In the genomic region with DNA sequence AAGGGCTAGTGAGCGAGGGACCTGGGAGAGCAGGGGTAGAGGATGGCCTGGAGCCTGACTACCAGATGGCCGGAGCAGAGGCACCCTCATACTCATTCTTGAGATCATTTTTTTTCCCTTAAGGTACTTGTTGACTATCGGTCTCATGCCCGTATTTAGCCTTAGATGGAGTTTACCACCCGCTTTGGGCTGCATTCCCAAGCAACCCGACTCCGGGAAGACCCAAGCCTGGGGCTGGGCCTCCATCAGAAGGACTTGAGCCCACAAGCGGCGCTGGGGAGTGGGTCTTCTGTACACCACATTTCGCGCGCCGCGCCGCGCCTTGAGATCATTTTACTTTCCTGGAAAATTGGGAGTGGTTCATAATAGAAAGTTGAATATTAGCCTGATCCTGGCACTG, we compare ENCODE assay signal across 8 mouse cellular contexts.
A peak's percentile ranks its signal among the peaks of the same experiment; 100 is the strongest.
DNase-seq lines count a peak whose midpoint lies in the region; ATAC-seq and TF ChIP-seq lines count a peak whose summit lies in the region.

No protein-coding gene starts in this region.

- H3K9ac ChIP-seq in forebrain, embryonic 11.5 days (ENCODE audit: low read length), result no peak overlapping the region
- no peak overlapping the region for H3K9ac ChIP-seq in heart, embryonic 15.5 days
- H3K9ac ChIP-seq in liver, embryonic 12.5 days, result no peak overlapping the region

- H3K27me3 ChIP-seq in forebrain, embryonic 11.5 days (ENCODE audit: control insufficient read depth, insufficient read depth, low read length), result no peaks in the 10 kb centered on the region
- H3K27me3 ChIP-seq in heart, embryonic 15.5 days, result no peaks in the 10 kb centered on the region
- H3K27me3 ChIP-seq in liver, embryonic 12.5 days (replicated peaks), result no peaks in the 10 kb centered on the region

- no peaks in the 10 kb centered on the region for H3K36me3 ChIP-seq in forebrain, embryonic 11.5 days (ENCODE audit: control insufficient read depth, insufficient read depth, low read length)
- no peaks in the 10 kb centered on the region for H3K36me3 ChIP-seq in heart, embryonic 15.5 days
- H3K36me3 ChIP-seq in liver, embryonic 12.5 days, result no peaks in the 10 kb centered on the region

- no peaks in the 10 kb centered on the region for H3K4me1 ChIP-seq in forebrain, embryonic 11.5 days (replicated peaks; ENCODE audit: control insufficient read depth, insufficient read depth, low read length)
- no peaks in the 10 kb centered on the region for H3K4me1 ChIP-seq in heart, embryonic 15.5 days (replicated peaks)
- H3K4me1 ChIP-seq in liver, embryonic 12.5 days, result no peaks in the 10 kb centered on the region

- H3K4me3 ChIP-seq in forebrain, embryonic 11.5 days (ENCODE audit: low read depth, low read length), result no peak overlapping the region
- H3K4me3 ChIP-seq in heart, embryonic 15.5 days, result no peak overlapping the region
- H3K4me3 ChIP-seq in liver, embryonic 12.5 days, result no peak overlapping the region

- 95% methylated on average over 16 of the region's 16 CpGs for WGBS in forebrain, embryonic 11.5 days
- 86% methylated on average over 16 of the region's 16 CpGs for WGBS in heart, embryonic 15.5 days
- 87% methylated on average over 16 of the region's 16 CpGs for WGBS in liver, embryonic 12.5 days (ENCODE audit: insufficient replicate concordance)

- peak; percentile 99 for DNase-seq in CD4-positive, CD25-positive, alpha-beta regulatory T cell, adult 2 months (ENCODE audit: low read depth, low spot score)
- DNase-seq in brain, embryonic 14.5 days (ENCODE audit: low read depth), result peak; percentile 96
- peak; percentile 100 for DNase-seq in forebrain, embryonic 11.5 days (ENCODE audit: low spot score)
- peak; percentile 95 to 98 for DNase-seq in kidney, postnatal 25 days
- DNase-seq in natural killer cell, adult 2 months (ENCODE audit: low spot score in 2 of 2), result peak; percentile 77 to 85
- peak; percentile 100 for DNase-seq in testis, postnatal 10 days (ENCODE audit: low spot score)

- H3K4me2 ChIP-seq in forebrain, embryonic 11.5 days (ENCODE audit: low read depth, low read length, severe bottlenecking), result no peak overlapping the region
- no peak overlapping the region for H3K4me2 ChIP-seq in heart, embryonic 15.5 days
- no peak overlapping the region for H3K4me2 ChIP-seq in liver, embryonic 12.5 days

- no peaks in the 10 kb centered on the region for H3K9me3 ChIP-seq in forebrain, embryonic 11.5 days (ENCODE audit: control insufficient read depth, low read length)
- H3K9me3 ChIP-seq in heart, embryonic 15.5 days (replicated peaks), result no peaks in the 10 kb centered on the region
- no peaks in the 10 kb centered on the region for H3K9me3 ChIP-seq in liver, embryonic 12.5 days (replicated peaks)

- no peak for TF ChIP-seq POLR2A in brain, embryonic 14.5 days (IDR thresholded peaks at IDR 0.05; ENCODE audit: borderline replicate concordance, extremely low read depth, insufficient read depth, insufficient read length, poor library complexity, severe bottlenecking)

- no peak for TF ChIP-seq CTCF in brain, embryonic 14.5 days (IDR thresholded peaks at IDR 0.05; ENCODE audit: borderline replicate concordance, extremely low read depth, insufficient read depth, insufficient read length)

- peak; percentile 92 for ATAC-seq in forebrain, embryonic 11.5 days (replicated peaks; ENCODE audit: low FRiP score)
- peak; percentile 85 for ATAC-seq in heart, embryonic 15.5 days (replicated peaks; ENCODE audit: insufficient number of reproducible peaks, insufficient read depth, low FRiP score, low read depth)
- ATAC-seq in liver, embryonic 12.5 days, result peak; percentile 99

- no peak overlapping the region for H3K27ac ChIP-seq in forebrain, embryonic 11.5 days (ENCODE audit: low read depth, low read length)
- no peak overlapping the region for H3K27ac ChIP-seq in heart, embryonic 15.5 days
- H3K27ac ChIP-seq in liver, embryonic 12.5 days, result no peak overlapping the region
